Mouse (Mus musculus): ENCODE results near the gene St6galnac3. TPM values are rescaled to one million over a fixed set of nuclear protein-coding genes. Genes with fewer than 3 reads are reported as not detected.
A peak's percentile ranks its signal among the peaks of the same experiment; 100 is the strongest.

St6galnac3 gene
- polyA plus RNA-seq, 1 experiment from 2014 or later: 4.5 TPM

GRCm38 (mm10) chr3:153302376-153302775 lies 422.6 kb downstream of the St6galnac3 start:
- H3K4me3 ChIP-seq (ENCODE audit: low read depth, low read length): no peak overlapping the region
- no peak for TF ChIP-seq EP300 (optimal IDR thresholded peaks at IDR 0.05)
- no peak for TF ChIP-seq CTCF (IDR thresholded peaks at IDR 0.05; ENCODE audit: low read depth)
- H3K9me3 ChIP-seq (ENCODE audit: control insufficient read depth, low read length): no peaks in the 10 kb centered on the region
- 88% methylated on average over 7 of the region's 7 CpGs for WGBS
- H3K27me3 ChIP-seq (ENCODE audit: control insufficient read depth, insufficient read depth, low read length): no peaks in the 10 kb centered on the region
- H3K9ac ChIP-seq (ENCODE audit: low read length): no peak overlapping the region
- ATAC-seq (ENCODE audit: low FRiP score, low TSS enrichment) (no peak), DNase-seq (ENCODE audit: low spot score) (no peak)
- H3K4me2 ChIP-seq (replicated peaks; ENCODE audit: low read depth): no peak overlapping the region
- H3K4me1 ChIP-seq (replicated peaks; ENCODE audit: control insufficient read depth, insufficient read depth): no peaks in the 10 kb centered on the region
- H3K27ac ChIP-seq (replicated peaks): no peak overlapping the region
- no peaks in the 10 kb centered on the region for H3K36me3 ChIP-seq (ENCODE audit: control insufficient read depth, insufficient read depth, low read length)

GRCm38 (mm10) chr3:153296375-153297068 lies 428.5 kb downstream of the St6galnac3 start:
- DNase-seq (ENCODE audit: low spot score) (no peak), ATAC-seq (ENCODE audit: low FRiP score, low TSS enrichment) (no peak)
- Histone ChIP-seq H3K4me1 (replicated peaks; ENCODE audit: control insufficient read depth, insufficient read depth) (no peaks in the 10 kb centered on the region), H3K9me3 (ENCODE audit: control insufficient read depth, low read length) (no peaks in the 10 kb centered on the region), H3K4me3 (ENCODE audit: low read depth, low read length) (no peak overlapping the region), H3K9ac (ENCODE audit: low read length) (no peak overlapping the region), H3K4me2 (replicated peaks; ENCODE audit: low read depth) (no peak overlapping the region), H3K27ac (replicated peaks) (no peak overlapping the region), H3K27me3 (ENCODE audit: control insufficient read depth, insufficient read depth, low read length) (no peaks in the 10 kb centered on the region), H3K36me3 (ENCODE audit: control insufficient read depth, insufficient read depth, low read length) (no peaks in the 10 kb centered on the region)
- 45% methylated on average over 22 of the region's 22 CpGs for WGBS
- TF ChIP-seq EP300 (optimal IDR thresholded peaks at IDR 0.05): no peak

GRCm38 (mm10) chr3:153292853-153293252 lies 432.1 kb downstream of the St6galnac3 start:
- H3K4me2 ChIP-seq (replicated peaks; ENCODE audit: low read depth): no peak overlapping the region
- H3K4me3 ChIP-seq (ENCODE audit: low read depth, low read length): no peak overlapping the region
- H3K4me1 ChIP-seq (replicated peaks; ENCODE audit: control insufficient read depth, insufficient read depth): no peaks in the 10 kb centered on the region
- peak; percentile 20 for DNase-seq (ENCODE audit: low spot score)
- no peaks in the 10 kb centered on the region for H3K9me3 ChIP-seq (ENCODE audit: control insufficient read depth, low read length)
- no peak overlapping the region for H3K27ac ChIP-seq (replicated peaks)
- no peaks in the 10 kb centered on the region for H3K36me3 ChIP-seq (ENCODE audit: control insufficient read depth, insufficient read depth, low read length)
- TF ChIP-seq EP300 (optimal IDR thresholded peaks at IDR 0.05): no peak
- no peak for TF ChIP-seq CTCF (IDR thresholded peaks at IDR 0.05; ENCODE audit: low read depth)
- peak; percentile 90 for ATAC-seq (ENCODE audit: low FRiP score, low TSS enrichment)
- 94% methylated on average over 5 of the region's 5 CpGs for WGBS
- H3K27me3 ChIP-seq (ENCODE audit: control insufficient read depth, insufficient read depth, low read length): no peaks in the 10 kb centered on the region
- no peak overlapping the region for H3K9ac ChIP-seq (ENCODE audit: low read length)

DNA sequence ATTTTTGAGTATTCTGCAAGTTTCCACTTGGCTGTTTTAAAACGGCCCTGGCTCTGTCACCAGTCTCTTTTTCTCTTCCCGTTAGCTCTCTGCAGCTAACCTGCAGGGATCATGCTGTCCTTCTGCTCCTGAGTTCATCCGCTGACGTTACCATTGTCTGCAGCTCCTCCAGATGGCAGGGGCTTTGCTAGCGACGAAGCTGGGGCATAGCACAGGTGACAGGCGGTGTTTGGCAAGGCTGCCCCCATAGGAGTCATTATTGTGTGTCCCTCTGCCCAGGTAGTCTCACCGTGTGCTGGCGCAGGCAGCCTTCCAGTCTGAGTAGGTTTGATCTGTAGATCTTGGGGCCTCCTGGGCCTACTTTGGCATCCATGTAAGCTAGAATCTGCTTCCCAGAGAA lies 432.6 kb downstream of the St6galnac3 start:
- Histone ChIP-seq H3K36me3 (ENCODE audit: control insufficient read depth, insufficient read depth, low read length) (no peaks in the 10 kb centered on the region), H3K9ac (ENCODE audit: low read length) (no peak overlapping the region), H3K4me3 (ENCODE audit: low read depth, low read length) (no peak overlapping the region), H3K27ac (replicated peaks) (no peak overlapping the region), H3K27me3 (ENCODE audit: control insufficient read depth, insufficient read depth, low read length) (no peaks in the 10 kb centered on the region), H3K4me1 (replicated peaks; ENCODE audit: control insufficient read depth, insufficient read depth) (no peaks in the 10 kb centered on the region), H3K9me3 (ENCODE audit: control insufficient read depth, low read length) (no peaks in the 10 kb centered on the region), H3K4me2 (replicated peaks; ENCODE audit: low read depth) (no peak overlapping the region)
- 76% methylated on average over 9 of the region's 9 CpGs for WGBS
- ATAC-seq (ENCODE audit: low FRiP score, low TSS enrichment) (no peak), DNase-seq (ENCODE audit: low spot score) (no peak)
- TF ChIP-seq EP300 (optimal IDR thresholded peaks at IDR 0.05) (no peak), CTCF (IDR thresholded peaks at IDR 0.05; ENCODE audit: low read depth) (no peak)

- Histone ChIP-seq H3K36me3 (ENCODE audit: control insufficient read depth, insufficient read depth, low read length) (no peaks in the 10 kb centered on the region), H3K27ac (replicated peaks) (no peak overlapping the region), H3K4me2 (replicated peaks; ENCODE audit: low read depth) (no peak overlapping the region), H3K9me3 (ENCODE audit: control insufficient read depth, low read length) (no peaks in the 10 kb centered on the region), H3K4me1 (replicated peaks; ENCODE audit: control insufficient read depth, insufficient read depth) (no peaks in the 10 kb centered on the region), H3K4me3 (ENCODE audit: low read depth, low read length) (no peak overlapping the region), H3K27me3 (ENCODE audit: control insufficient read depth, insufficient read depth, low read length) (no peaks in the 10 kb centered on the region), H3K9ac (ENCODE audit: low read length) (no peak overlapping the region)
- 82% methylated on average over 6 of the region's 6 CpGs for WGBS
- 0 out of 2 replicates have a peak, but pooled peaks have one; percentile 53 for ATAC-seq (ENCODE audit: low FRiP score, low TSS enrichment)
- no peak for DNase-seq (ENCODE audit: low spot score)
- TF ChIP-seq CTCF (IDR thresholded peaks at IDR 0.05; ENCODE audit: low read depth): no peak
- no peak for TF ChIP-seq EP300 (optimal IDR thresholded peaks at IDR 0.05)
These were observed 433.4 kb downstream of the St6galnac3 start for GRCm38 (mm10) chr3:153291406-153292045.

DNA sequence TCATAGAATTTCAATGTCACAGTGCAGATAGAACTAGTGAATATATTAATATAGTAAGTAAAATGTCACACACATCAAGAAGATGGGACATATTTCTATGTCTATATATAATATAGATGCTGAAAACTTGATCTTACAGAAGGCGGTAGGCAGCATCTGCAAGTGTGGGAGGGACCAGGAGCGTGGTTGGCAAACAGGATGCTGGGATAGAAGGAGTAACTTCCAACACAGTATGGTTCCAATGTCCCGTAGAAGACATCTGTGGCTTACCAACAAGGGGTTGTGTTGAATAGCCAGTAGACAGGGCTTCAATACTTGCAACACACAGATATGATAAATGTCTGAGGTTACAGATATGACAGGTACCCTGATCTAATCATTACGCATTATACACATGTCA lies 435.0 kb downstream of the St6galnac3 start:
- no peak for TF ChIP-seq EP300 (optimal IDR thresholded peaks at IDR 0.05)
- TF ChIP-seq CTCF (IDR thresholded peaks at IDR 0.05; ENCODE audit: low read depth): no peak
- Histone ChIP-seq H3K9me3 (ENCODE audit: control insufficient read depth, low read length) (no peaks in the 10 kb centered on the region), H3K27me3 (ENCODE audit: control insufficient read depth, insufficient read depth, low read length) (no peaks in the 10 kb centered on the region), H3K4me3 (ENCODE audit: low read depth, low read length) (no peak overlapping the region), H3K36me3 (ENCODE audit: control insufficient read depth, insufficient read depth, low read length) (no peaks in the 10 kb centered on the region), H3K27ac (replicated peaks) (no peak overlapping the region), H3K9ac (ENCODE audit: low read length) (no peak overlapping the region), H3K4me2 (replicated peaks; ENCODE audit: low read depth) (no peak overlapping the region), H3K4me1 (replicated peaks; ENCODE audit: control insufficient read depth, insufficient read depth) (no peaks in the 10 kb centered on the region)
- 90% methylated on average over 4 of the region's 4 CpGs for WGBS
- ATAC-seq (ENCODE audit: low FRiP score, low TSS enrichment) (no peak), DNase-seq (ENCODE audit: low spot score) (no peak)
